Mouse (Mus musculus) gastrocnemius, postnatal 36 days (tissue): ENCODE results near the gene Myh14. TPM values are rescaled to one million over a fixed set of nuclear protein-coding genes. Genes with fewer than 3 reads are reported as not detected.

ENCODE experiments used
- total RNA-seq, 2 experiments: library from RNA; stranded (reverse); gene quantifications; 2 replicates each; pipeline ENCODE4 v1.2.3; 2021

Myh14 gene
- total RNA-seq, 2 experiments from 2014 or later = 22.5 to 29.7 TPM

Other genes with a start within 250 kb of the Myh14 start
- under 1 TPM in 1 of 2 experiments, not detected in 1; 0.20 TPM for gene Lrrc4b, start 241.8 kb downstream of the Myh14 start, total RNA-seq
- not detected for gene Aspdh, start 205.5 kb downstream of the Myh14 start, total RNA-seq
- gene Josd2, start 202.9 kb downstream of the Myh14 start, total RNA-seq = 10 to 100 TPM; 48.7 to 49.2 TPM
- gene Emc10, start 174.3 kb downstream of the Myh14 start, total RNA-seq = 10 to 100 TPM; 42.4 to 43.5 TPM
- gene Fam71e1, start 174.3 kb downstream of the Myh14 start, total RNA-seq = 1 to 10 TPM; 3.9 to 4.4 TPM
- gene Mybpc2, start 146.2 kb downstream of the Myh14 start, total RNA-seq = 1,000 to 10,000 TPM; 4,354 to 5,208 TPM
- not detected for gene Spib, start 138.8 kb downstream of the Myh14 start, total RNA-seq
- gene Pold1, start 122.0 kb downstream of the Myh14 start, total RNA-seq = 1 to 10 TPM; 5.6 to 6.7 TPM
- 10 to 100 TPM; 28.9 to 31.1 TPM for gene Nr1h2, start 116.9 kb downstream of the Myh14 start, total RNA-seq
- under 1 TPM; 0.30 to 0.54 TPM for gene Napsa, start 98.5 kb downstream of the Myh14 start, total RNA-seq
- gene Kcnc3, start 80.2 kb downstream of the Myh14 start, total RNA-seq = 1 to 10 TPM; 5.3 to 5.7 TPM
- gene Izumo2, start 37.9 kb upstream of the Myh14 start, total RNA-seq = not detected
- gene Vrk3, start 77.6 kb upstream of the Myh14 start, total RNA-seq = 10 to 100 TPM; 16.1 to 18.6 TPM
- gene Zfp473, start 80.2 kb upstream of the Myh14 start, total RNA-seq = not detected
- 10 to 100 TPM; 19.6 to 20.0 TPM for gene Nup62, start 145.2 kb upstream of the Myh14 start, total RNA-seq
- gene Il4i1, start 145.5 kb upstream of the Myh14 start, total RNA-seq = 1 to 10 TPM; 1.0 to 6.4 TPM
- 10 to 100 TPM; 55.2 to 69.3 TPM for gene Atf5, start 145.8 kb upstream of the Myh14 start, total RNA-seq
- 100 to 1,000 TPM; 111 to 122 TPM for gene Akt1s1, start 178.1 kb upstream of the Myh14 start, total RNA-seq
- 10 to 100 TPM; 42.4 to 53.4 TPM for gene Tbc1d17, start 178.2 kb upstream of the Myh14 start, total RNA-seq
- 10 to 100 TPM; 14.9 to 18.7 TPM for gene Pnkp, start 186.3 kb upstream of the Myh14 start, total RNA-seq
- gene Ptov1, start 198.9 kb upstream of the Myh14 start, total RNA-seq = 100 to 1,000 TPM; 129 to 153 TPM
- 10 to 100 TPM; 54.0 to 57.5 TPM for gene Med25, start 221.9 kb upstream of the Myh14 start, total RNA-seq
- gene Fuz, start 225.2 kb upstream of the Myh14 start, total RNA-seq = 10 to 100 TPM; 17.3 to 18.1 TPM